Mouse (Mus musculus) layer of hippocampus, adult 11-12 months (tissue): ENCODE results near the gene Rybp.
A peak's percentile ranks its signal among the peaks of the same experiment; 100 is the strongest.

ENCODE experiments used
- DNase-seq: peaks from one replicate; pipeline ENCODE4 v3.0.0; 2022; ENCODE audit warnings: low spot score

Gene Rybp

GRCm38 (mm10) chr6:100219971-100220370 lies 67.3 kb downstream of the Rybp start:
- DNase-seq = no peak

GRCm38 (mm10) chr6:100218541-100219341 lies 68.5 kb downstream of the Rybp start:
- DNase-seq = peak; percentile 81

GRCm38 (mm10) chr6:100217507-100217906 lies 69.8 kb downstream of the Rybp start:
- no peak for DNase-seq

- DNase-seq = no peak
Measured at GRCm38 (mm10) chr6:100216945-100217344, 70.3 kb downstream of the Rybp start.

GRCm38 (mm10) chr6:100215809-100216208 lies 71.5 kb downstream of the Rybp start:
- no peak for DNase-seq

GRCm38 (mm10) chr6:100214132-100214913 lies 73.0 kb downstream of the Rybp start:
- DNase-seq = no peak

- no peak for DNase-seq
Measured at GRCm38 (mm10) chr6:100213596-100213995, 73.7 kb downstream of the Rybp start.

GRCm38 (mm10) chr6:100212820-100213219 lies 74.5 kb downstream of the Rybp start:
- DNase-seq = no peak

- DNase-seq = no peak
Measured at GRCm38 (mm10) chr6:100211646-100212045, 75.6 kb downstream of the Rybp start.

- no peak for DNase-seq
Measured at GRCm38 (mm10) chr6:100210517-100210916, 76.8 kb downstream of the Rybp start.

GRCm38 (mm10) chr6:100206741-100207275 lies 80.5 kb downstream of the Rybp start:
- DNase-seq = peak; percentile 86

- DNase-seq = no peak
Measured at GRCm38 (mm10) chr6:100206261-100206660, 81.0 kb downstream of the Rybp start.

GRCm38 (mm10) chr6:100204436-100204835 lies 82.8 kb downstream of the Rybp start:
- no peak for DNase-seq

- no peak for DNase-seq
Measured at GRCm38 (mm10) chr6:100203492-100203891, 83.8 kb downstream of the Rybp start.

GRCm38 (mm10) chr6:100202091-100202490 lies 85.2 kb downstream of the Rybp start:
- DNase-seq = no peak

- no peak for DNase-seq
Measured at GRCm38 (mm10) chr6:100197102-100197501, 90.2 kb downstream of the Rybp start.

- DNase-seq = no peak
Measured at GRCm38 (mm10) chr6:100195870-100196409, 91.3 kb downstream of the Rybp start.

GRCm38 (mm10) chr6:100195091-100195490 lies 92.2 kb downstream of the Rybp start:
- no peak for DNase-seq

GRCm38 (mm10) chr6:100193760-100194159 lies 93.5 kb downstream of the Rybp start:
- no peak for DNase-seq

- DNase-seq = no peak
Measured at GRCm38 (mm10) chr6:100192691-100193229, 94.5 kb downstream of the Rybp start.

- no peak for DNase-seq
Measured at GRCm38 (mm10) chr6:100190803-100191559, 96.3 kb downstream of the Rybp start.

- no peak for DNase-seq
Measured at GRCm38 (mm10) chr6:100190310-100190709, 97.0 kb downstream of the Rybp start.
